ENCODE assay signal across 10 mouse cellular contexts in the genomic region with DNA sequence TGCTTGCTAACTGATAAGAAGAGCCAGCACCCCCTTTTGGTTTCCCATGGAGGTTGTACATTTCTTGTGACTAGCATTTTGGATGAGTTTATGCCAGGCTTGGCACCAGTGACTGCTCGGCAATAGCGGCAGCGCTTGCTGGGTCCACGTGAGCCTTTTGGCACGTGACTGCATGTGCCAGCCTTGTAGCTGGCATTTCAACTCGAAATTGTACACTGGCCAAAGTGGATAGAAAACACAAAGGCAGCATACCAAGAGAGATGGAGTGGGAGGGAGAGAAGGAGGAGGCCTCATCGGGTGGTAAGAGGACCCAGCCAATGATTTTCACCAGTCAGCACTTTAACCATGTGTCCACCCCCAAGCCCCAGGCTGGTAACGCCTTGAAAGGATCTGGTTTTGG. TPM values are rescaled to one million over a fixed set of nuclear protein-coding genes. Genes with fewer than 3 reads are reported as not detected.
DNase-seq lines count a peak whose midpoint lies in the region; ATAC-seq and TF ChIP-seq lines count a peak whose summit lies in the region.
"Had no signal": no experiment of that assay in that cellular context is flagged by ENCODE, and none has a peak within 500 bp of the region (broad histone marks: within the 10 kb centered on the region; RNA-seq: fewer than 3 reads in every experiment).

No protein-coding gene starts in this region.

- no peak overlapping the region for H3K4me2 ChIP-seq in midbrain, postnatal 0 days (ENCODE audit: low read depth, low read length, poor library complexity, severe bottlenecking)

- no peak overlapping the region for H3K4me3 ChIP-seq in midbrain, postnatal 0 days (ENCODE audit: low read depth, low read length)
- H3K4me3 ChIP-seq: heart, adult 2 months had no signal

- peaks cover 7% of the 10 kb centered on the region for H3K4me1 ChIP-seq in midbrain, postnatal 0 days (ENCODE audit: insufficient read depth, low read length)

- no peak overlapping the region for H3K27ac ChIP-seq in midbrain, postnatal 0 days (ENCODE audit: low read depth, low read length)
- H3K27ac ChIP-seq: heart, adult 2 months had no signal

- H3K9me3 ChIP-seq in midbrain, postnatal 0 days (ENCODE audit: low read length): no peaks in the 10 kb centered on the region

- peak; percentile 72 for ATAC-seq in midbrain, postnatal 0 days (ENCODE audit: low FRiP score)

- WGBS in midbrain, postnatal 0 days: 56% methylated on average over 8 of the region's 8 CpGs

- no peaks in the 10 kb centered on the region for H3K36me3 ChIP-seq in midbrain, postnatal 0 days (ENCODE audit: insufficient read depth, low read length)

- peak; percentile 77 to 82 for DNase-seq in lung, adult 18-20 months
- DNase-seq in lung, postnatal 14 days: no peak
- DNase-seq in cerebellum, adult 9-11 months: peak; percentile 47
- peak; percentile 79 for DNase-seq in layer of hippocampus, adult 9-11 months
- peak; percentile 84 for DNase-seq in midbrain, postnatal 0 days (ENCODE audit: low spot score)
- no peak for DNase-seq in T-cell, adult 2 months (ENCODE audit: low spot score)
- no peak for DNase-seq in spleen, adult 12 weeks (ENCODE audit: low spot score)

- TF ChIP-seq CTCF in midbrain, postnatal 0 days (IDR thresholded peaks at IDR 0.05): peak; percentile 25; the same call in 1 of the 2 replicates

- H3K27me3 ChIP-seq in midbrain, postnatal 0 days (ENCODE audit: insufficient read depth, low read length): no peaks in the 10 kb centered on the region

- no peak overlapping the region for H3K9ac ChIP-seq in midbrain, postnatal 0 days (replicated peaks; ENCODE audit: low read length, poor library complexity, severe bottlenecking)

RNA-seq across cellular contexts. Expression of gene Gpr6, which starts 34.4 kb away (rescaled TPM):
- 6.5 and 7.1 TPM in 2 replicates for total RNA-seq in midbrain, postnatal 0 days (2014; rRNA removed)
- 1.6 and 2.4 TPM in 2 replicates for polyA plus RNA-seq in midbrain, postnatal 0 days (2015; fragmentation: Nextera tagmentation; extraction: Ambion mirVana)
- total RNA-seq: heart, adult 2 months had no signal
- polyA plus RNA-seq: heart, adult 2 months; liver, embryonic 16.5 days; spleen, adult 2 months had no signal

Comparison
In these comparisons a context has a peak if more than half of its experiments do, and no peak if none do; other contexts are left out.
1. DNase-seq: peak in lung, adult 18-20 months (2 of 2), cerebellum, adult 9-11 months (single experiment), layer of hippocampus, adult 9-11 months (single experiment) and midbrain, postnatal 0 days (single experiment); none in lung, postnatal 14 days (single experiment), T-cell, adult 2 months (single experiment) and spleen, adult 12 weeks (single experiment).